Mouse (Mus musculus): ENCODE data around the gene Asxl2.

DNA sequence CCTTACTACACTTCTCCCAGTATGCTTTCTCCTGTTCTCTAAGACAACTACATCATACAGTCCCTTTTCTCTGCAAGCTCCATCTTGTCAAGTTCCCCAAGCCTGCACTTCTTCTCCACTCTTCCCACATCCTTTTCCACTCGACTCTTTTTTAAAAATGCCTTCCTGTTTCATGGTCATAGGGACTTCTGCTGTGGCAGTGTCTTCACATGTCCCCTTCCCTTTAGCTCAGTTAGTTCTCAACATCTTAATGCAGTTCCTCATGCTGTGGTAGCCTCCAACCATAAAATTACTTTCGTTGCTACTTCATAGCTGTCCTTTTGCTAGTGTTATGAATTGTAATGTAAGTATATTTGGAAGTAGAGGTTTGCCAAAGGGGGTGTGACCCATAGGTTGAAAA is 6.1 kb upstream of the Asxl2 start:
- no peak for TF ChIP-seq CTCF (IDR thresholded peaks at IDR 0.05; ENCODE audit: borderline replicate concordance, control insufficient read depth, extremely low read depth, insufficient read depth, low read length, poor library complexity)
- TF ChIP-seq POLR2A (IDR thresholded peaks at IDR 0.05; ENCODE audit: control insufficient read depth, extremely low read depth, insufficient read depth, low read length, poor library complexity) = no peak
